In the genomic region with DNA sequence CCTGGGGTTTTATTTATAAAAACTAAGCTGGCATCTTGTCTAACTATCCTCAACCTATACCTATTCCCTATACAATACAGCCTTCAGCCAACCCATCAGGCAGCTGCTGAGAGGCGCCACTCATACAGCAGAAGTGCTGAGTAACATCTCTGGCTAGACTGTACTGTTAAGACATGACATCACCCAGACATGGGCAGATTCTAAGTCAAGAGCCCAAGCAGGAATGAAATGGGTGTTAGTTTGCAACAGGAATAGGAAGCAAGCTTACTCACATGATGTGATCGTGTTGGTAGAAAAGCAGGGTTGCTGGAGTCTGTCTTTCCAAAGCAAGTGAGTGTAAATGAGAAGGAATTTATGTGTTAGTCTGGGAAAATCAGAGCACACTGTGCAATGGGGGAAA, we compare ENCODE assay signal across 25 mouse cellular contexts. TPM values are rescaled to one million over a fixed set of nuclear protein-coding genes. Genes with fewer than 3 reads are reported as not detected.
"Had no signal": no experiment of that assay in that cellular context is flagged by ENCODE, and none has a peak within 500 bp of the region (broad histone marks: within the 10 kb centered on the region; RNA-seq: fewer than 3 reads in every experiment).

No protein-coding gene starts in this region.

- DNase-seq: gastrocnemius, postnatal 10 days; gastrocnemius, postnatal 25 days; heart, adult 18-20 months; heart, postnatal 10 days; heart, postnatal 36 days; kidney, adult 11 months; kidney, adult 2 months; kidney, adult 9 months; kidney, postnatal 14 days; kidney, postnatal 36 days; layer of hippocampus, adult 9-11 months; liver; liver, embryonic 13.5 days had no signal

- H3K27ac ChIP-seq: heart, embryonic 10.5 days; hindbrain, embryonic 13.5 days; hindbrain, embryonic 15.5 days; hindbrain, postnatal 0 days; kidney, embryonic 15.5 days; kidney, postnatal 0 days; left cerebral cortex, adult 2 months; limb, embryonic 10.5 days; limb, embryonic 12.5 days; liver, embryonic 13.5 days; liver, embryonic 15.5 days had no signal

- H3K4me3 ChIP-seq: heart, embryonic 10.5 days; heart, embryonic 12.5 days; hindbrain, embryonic 13.5 days; hindbrain, embryonic 15.5 days; kidney, embryonic 15.5 days; left cerebral cortex, adult 2 months; limb, embryonic 10.5 days; limb, embryonic 12.5 days; liver, embryonic 13.5 days; liver, embryonic 15.5 days had no signal

RNA-seq across cellular contexts. Expression of a gene that starts 18.3 kb away (rescaled TPM):
- total RNA-seq: hematopoietic stem cell, adult 5-6 weeks had no signal
